Mouse (Mus musculus): ENCODE data around the gene Tango2. TPM values are rescaled to one million over a fixed set of nuclear protein-coding genes. Genes with fewer than 3 reads are reported as not detected.

Gene Tango2
- total RNA-seq (2023), result 10 to 100 TPM; 29.1 to 33.3 TPM

DNA sequence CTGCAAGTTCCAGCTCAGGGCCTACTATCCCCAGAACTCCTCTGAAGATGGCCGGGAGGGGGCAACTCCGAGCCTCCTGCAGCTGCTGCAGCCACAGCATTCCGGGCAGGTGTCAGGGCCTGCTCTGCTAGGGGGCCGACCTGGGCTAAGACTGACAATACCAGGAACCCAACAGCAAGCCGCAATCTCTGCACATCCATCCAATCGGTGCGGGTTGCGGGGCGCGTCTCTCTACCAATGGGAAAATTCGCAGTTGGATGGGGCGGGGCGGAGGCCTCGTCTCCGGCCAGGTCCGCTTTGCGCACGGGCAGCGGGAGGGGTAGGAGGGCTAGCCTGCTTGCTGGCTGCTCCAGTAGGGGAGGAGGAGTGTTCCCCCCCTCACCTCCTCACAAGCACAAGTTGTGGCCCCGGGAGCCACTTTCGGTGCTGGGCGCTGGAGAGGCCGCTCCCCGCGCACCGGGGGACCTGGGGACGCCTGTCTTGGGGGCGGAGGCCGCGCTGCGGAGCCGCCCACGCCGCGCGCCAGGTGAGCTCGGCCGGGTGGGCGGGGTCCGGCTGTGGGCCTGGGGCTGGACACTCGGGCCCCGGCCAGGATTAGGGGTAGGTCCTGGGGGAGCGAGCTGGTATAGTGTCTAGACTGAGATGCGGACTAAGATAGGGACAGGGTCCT, at the start of gene Tango2, which contains the start of gene Arvcf:
Gene Tango2, minus strand, starts transcription at position 173 of the 670 bp plus-strand sequence.
Gene Arvcf, plus strand, starts transcription at position 252 of the 670 bp plus-strand sequence.

DNA sequence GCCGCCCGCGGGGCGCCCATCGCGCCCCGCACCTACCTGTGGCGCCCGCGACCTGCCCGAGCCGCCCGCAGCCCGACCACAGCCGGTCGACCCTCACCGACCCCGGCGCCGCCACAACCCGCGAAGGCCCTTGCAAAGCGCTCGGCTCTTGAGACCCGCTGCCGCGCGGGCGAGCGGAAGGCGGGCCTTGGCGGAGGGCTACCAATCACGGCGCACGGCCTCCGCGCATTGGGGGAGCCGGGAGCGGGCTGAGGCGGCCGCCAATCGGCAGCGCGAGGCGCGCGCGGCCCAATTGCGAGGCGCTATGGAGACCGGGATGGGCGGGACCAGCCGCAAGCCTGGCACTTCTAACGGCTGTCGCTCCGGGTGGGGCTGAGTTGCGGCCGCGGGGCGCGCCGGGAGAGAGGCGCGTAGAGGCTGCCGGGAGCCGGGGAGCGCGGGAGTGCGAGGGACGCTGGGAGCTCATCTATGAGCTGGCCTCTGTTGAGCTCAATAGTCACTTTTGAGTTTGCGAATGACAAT, 58.8 kb downstream of the Tango2 start, which contains the start of gene Dgcr8:
Gene Dgcr8, minus strand, starts transcription at position 180 of the 522 bp plus-strand sequence.

DNA sequence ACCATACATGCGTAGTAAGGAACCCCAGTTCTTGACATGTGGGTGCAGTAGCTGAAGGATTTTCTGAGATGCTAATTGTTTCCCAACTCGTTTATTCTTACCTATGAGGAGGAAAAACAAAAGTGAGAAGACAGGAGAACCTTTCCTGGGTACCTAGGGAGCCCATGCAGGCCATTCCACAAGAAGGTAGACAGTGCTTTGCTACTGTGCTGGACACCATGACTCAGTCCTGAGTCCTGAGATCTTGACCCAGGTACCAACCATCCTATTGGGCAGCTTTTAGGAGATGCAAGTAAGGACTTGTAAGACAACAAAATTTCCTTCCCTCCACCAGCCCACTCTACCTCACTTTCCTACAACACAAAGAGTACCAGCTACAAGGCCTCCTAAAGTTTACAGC, 89.7 kb downstream of the Tango2 start, which contains the start of gene Gm49776:
Gene Gm49776, minus strand, starts transcription at position 101 of the 400 bp plus-strand sequence.

Other genes with a start within 250 kb of the Tango2 start
- gene Rtn4r, start 220.5 kb downstream of the Tango2 start, total RNA-seq (2023), result not detected
- gene Ccdc188, start 130.2 kb downstream of the Tango2 start, total RNA-seq (2023), result not detected
- 10 to 100 TPM; 10.3 to 15.0 TPM for gene Zdhhc8, start 113.0 kb downstream of the Tango2 start, total RNA-seq (2023)
- 10 to 100 TPM; 87.6 to 90.3 TPM for gene Trmt2a, start 99.4 kb downstream of the Tango2 start, total RNA-seq (2023)
- 10 to 100 TPM; 55.7 to 70.2 TPM for gene Ranbp1, start 99.4 kb downstream of the Tango2 start, total RNA-seq (2023)
- not detected for gene Gm49776, start 89.8 kb downstream of the Tango2 start, total RNA-seq (2023)
- gene Dgcr8, start 58.9 kb downstream of the Tango2 start, total RNA-seq (2023), result 10 to 100 TPM; 19.9 to 26.3 TPM
- 1 to 10 TPM; 4.4 to 5.8 TPM for gene Arvcf, start 79 bp upstream of the Tango2 start, total RNA-seq (2023)
- 10 to 100 TPM; 20.4 to 23.3 TPM for gene Txnrd2, start 78.3 kb upstream of the Tango2 start, total RNA-seq (2023)
- 10 to 100 TPM; 62.5 to 73.7 TPM for gene Comt, start 78.7 kb upstream of the Tango2 start, total RNA-seq (2023)
- gene Gnb1l, start 150.6 kb upstream of the Tango2 start, total RNA-seq (2023), result 1 to 10 TPM; 2.9 to 4.7 TPM
- gene Rtl10, start 150.8 kb upstream of the Tango2 start, total RNA-seq (2023), result 1 to 10 TPM; 3.4 to 4.0 TPM
- not detected for gene Tbx1, start 242.6 kb upstream of the Tango2 start, total RNA-seq (2023)

All from monocyte, adult 59 days (primary cell).